Mouse (Mus musculus) neural tube, embryonic 14.5 days (tissue): Measurements from ENCODE around the gene Atp6v1fnb. TPM values are rescaled to one million over a fixed set of nuclear protein-coding genes. Genes with fewer than 3 reads are reported as not detected.
A peak's percentile ranks its signal among the peaks of the same experiment; 100 is the strongest.

ENCODE experiments used
- ATAC-seq: fragments of 200-750 bp; cut with Nextera tagmentation; 2 replicates; pipeline ENCODE4 v1.8.0; 2017; ENCODE audit warnings: low read depth, mild to moderate bottlenecking, moderate TSS enrichment, moderate library complexity
- H3K27ac ChIP-seq: fragments of 300-500 bp; sonication (generic); 2 replicates; pipeline ENCODE4 v1.5.1; 2014; ENCODE audit warnings: low read depth, mild to moderate bottlenecking, control low read depth, low read length, moderate library complexity, mixed read lengths
- H3K27me3 ChIP-seq: fragments of 300-500 bp; sonication (generic); 2 replicates; pipeline ENCODE4 v1.6.1; 2014; ENCODE audit warnings: low read length; ENCODE audit not compliant: control insufficient read depth, insufficient read depth
- H3K36me3 ChIP-seq: fragments of 300-500 bp; sonication (generic); 2 replicates; pipeline ENCODE4 v1.6.1; 2014; ENCODE audit warnings: low read length, mixed read lengths; ENCODE audit not compliant: control insufficient read depth, insufficient read depth
- H3K4me1 ChIP-seq: fragments of 300-500 bp; sonication (generic); 2 replicates; pipeline ENCODE4 v1.6.1; 2014; ENCODE audit warnings: low read length; ENCODE audit not compliant: control insufficient read depth, insufficient read depth
- H3K4me2 ChIP-seq: fragments of 300-500 bp; sonication (generic); 2 replicates; pipeline ENCODE4 v1.6.1; 2014; ENCODE audit warnings: mild to moderate bottlenecking, low read depth, low read length, control low read depth
- H3K4me3 ChIP-seq: fragments of 300-500 bp; sonication (generic); 2 replicates; pipeline ENCODE4 v1.5.1; 2014; ENCODE audit warnings: low read depth, low read length, control low read depth, mixed read lengths
- H3K9ac ChIP-seq: fragments of 300-500 bp; sonication (generic); replicated peaks from 2 replicates; pipeline ENCODE4 v1.6.1; 2014; ENCODE audit warnings: low read depth, mild to moderate bottlenecking, control low read depth, low read length, mixed read lengths
- H3K9me3 ChIP-seq: fragments of 300-500 bp; sonication (generic); 2 replicates; pipeline ENCODE4 v1.6.1; 2016; ENCODE audit warnings: low read length; ENCODE audit not compliant: control insufficient read depth
- WGBS: fragments of 180-500 bp; shearing (Covaris S2); extraction: QIAGEN DNeasy Blood & Tissue Kit; methylation state at CpG from one replicate; pipeline ENCODE4 v1.1.7; 2014; 5-methylcytosine and 5-hydroxymethylcytosine counted together
- polyA plus RNA-seq: library from polyadenylated mRNA; unstranded; fragments of >200 nt; fragmentation: Nextera tagmentation; extraction: Ambion mirVana; gene quantifications from 2 replicates; pipeline ENCODE4 v1.2.1, GENCODE M21; 2014

Atp6v1fnb gene
- polyA plus RNA-seq, 1 experiment from 2014 or later, result 0.55 TPM

DNA sequence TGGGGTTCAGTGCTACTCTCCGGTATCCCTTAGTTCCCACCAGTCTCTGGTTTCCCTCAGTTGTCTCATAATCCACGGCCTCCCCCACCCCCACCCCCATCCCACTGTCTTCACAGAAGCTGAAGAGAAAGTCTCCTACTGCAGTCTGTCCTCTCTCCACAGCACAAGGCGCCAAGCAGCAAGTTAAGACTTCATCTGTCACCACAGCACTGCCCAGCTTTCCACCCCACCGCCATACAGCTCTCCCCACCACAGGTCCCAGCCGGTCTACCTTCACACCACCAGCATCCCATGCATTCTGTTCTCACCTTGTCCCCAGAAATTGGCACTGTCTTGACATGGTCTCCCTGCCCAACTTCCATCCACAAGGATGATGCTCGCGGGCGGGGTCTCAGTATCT, 35.6 kb downstream of the Atp6v1fnb start:
- WGBS, result 22% methylated on average over 8 of the region's 8 CpGs
- H3K9ac ChIP-seq, result 0 out of 2 replicates have a peak overlapping the region, but pooled peaks have one; percentile 52

DNA sequence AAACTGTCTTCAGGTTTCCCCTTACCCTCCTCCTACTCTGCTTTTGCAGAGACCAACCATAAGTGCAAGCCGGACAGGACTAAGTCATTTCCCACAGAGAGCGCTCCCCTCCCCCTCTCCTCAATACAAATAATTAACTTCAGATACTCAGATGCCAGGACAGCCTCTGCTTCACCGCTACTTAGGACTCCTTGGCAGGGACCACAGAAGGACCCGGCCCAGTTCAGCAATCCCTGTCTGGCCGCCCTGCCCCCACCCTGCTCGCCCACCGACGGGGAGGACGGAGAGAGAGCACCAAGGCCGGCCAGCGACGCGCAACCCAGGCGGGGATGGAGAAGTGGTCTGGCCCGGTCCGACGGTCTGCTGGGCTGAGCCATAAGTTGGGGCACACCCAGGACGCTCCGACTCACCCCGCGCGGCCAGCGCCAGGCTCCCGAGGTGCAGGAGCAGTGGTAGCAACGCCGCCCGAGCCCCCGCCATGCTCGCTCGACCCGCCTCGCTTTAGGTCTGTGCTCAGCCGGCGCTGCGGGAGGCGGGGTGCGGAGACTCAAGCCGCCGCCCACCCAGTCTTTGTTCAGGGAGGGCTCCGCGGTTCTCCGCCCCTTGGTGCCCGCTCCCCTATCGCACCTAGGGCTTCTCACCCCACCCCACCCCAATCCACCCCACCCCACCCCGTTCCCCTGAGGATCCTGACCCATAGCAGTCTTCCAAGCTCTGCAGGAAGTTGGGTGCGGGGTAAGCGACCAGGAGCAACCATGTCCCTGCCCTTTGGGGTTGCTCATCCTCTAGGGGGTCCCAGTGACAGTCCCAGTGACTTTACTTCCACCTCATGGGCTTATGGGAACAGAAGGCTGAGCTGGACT, 36.4 kb downstream of the Atp6v1fnb start, which contains the start of gene Kcp:
TSS of gene Kcp (minus strand) at position 506 of the 863 bp plus-strand sequence.
- ATAC-seq, result peak; percentile 68
- Histone ChIP-seq H3K9me3 (no peaks in the 10 kb centered on the region), H3K36me3 (no peaks in the 10 kb centered on the region), H3K4me1 (peaks cover 7% of the 10 kb centered on the region; the same call in 1 of the 2 replicates), H3K27ac (no peak within 1 kb of the TSS), H3K4me2 (peak within 1 kb of the TSS; percentile 62), H3K4me3 (peak within 1 kb of the TSS; percentile 42), H3K27me3 (peaks cover 8% of the 10 kb centered on the region; the same call in 1 of the 2 replicates), H3K9ac (peak within 1 kb of the TSS; percentile 52)
- WGBS, result under 1% methylated on average over 46 of the region's 47 CpGs

More for the DNA sequence above, 35.6 kb downstream of the Atp6v1fnb start:
- Histone ChIP-seq H3K27me3 (peaks cover 8% of the 10 kb centered on the region; the same call in 1 of the 2 replicates), H3K4me3 (peak overlapping the region; percentile 42), H3K4me2 (peak overlapping the region; percentile 62), H3K4me1 (peaks cover 7% of the 10 kb centered on the region; the same call in 1 of the 2 replicates), H3K9me3 (no peaks in the 10 kb centered on the region), H3K36me3 (no peaks in the 10 kb centered on the region), H3K27ac (no peak overlapping the region)
- peak; percentile 42; the same call in 1 of the 2 replicates for ATAC-seq

DNA sequence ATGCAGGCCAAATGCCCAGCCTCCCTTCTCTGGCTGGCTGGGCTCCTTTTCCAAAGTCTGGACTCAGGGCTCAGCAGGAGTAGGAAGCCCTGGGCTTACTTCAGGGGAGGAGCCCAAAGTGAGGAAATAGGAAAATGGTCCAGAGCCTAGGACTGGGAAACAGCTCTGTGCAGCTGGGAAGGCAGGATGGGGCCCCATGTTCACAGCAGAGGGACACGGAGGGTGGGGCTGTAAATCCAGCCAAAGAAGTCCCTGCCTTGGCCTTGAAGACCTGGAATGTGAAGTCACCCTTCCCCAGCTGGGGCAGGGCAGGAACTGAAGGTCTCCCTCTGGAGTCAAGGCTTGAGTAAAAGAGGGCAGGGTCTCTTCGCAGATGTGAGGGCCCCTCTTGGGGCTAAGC, 37.8 kb downstream of the Atp6v1fnb start:
- H3K4me2 ChIP-seq, result no peak overlapping the region
- H3K4me3 ChIP-seq, result no peak overlapping the region
- no peaks in the 10 kb centered on the region for H3K9me3 ChIP-seq
- 0 out of 2 replicates have a peak overlapping the region, but pooled peaks have one; percentile 16 for H3K27ac ChIP-seq
- no peak overlapping the region for H3K9ac ChIP-seq
- peaks cover 8% of the 10 kb centered on the region; the same call in 1 of the 2 replicates for H3K27me3 ChIP-seq
- 38% methylated on average over 2 of the region's 2 CpGs for WGBS
- H3K4me1 ChIP-seq, result peaks cover 13% of the 10 kb centered on the region; the same call in 1 of the 2 replicates
- H3K36me3 ChIP-seq, result no peaks in the 10 kb centered on the region
- ATAC-seq, result no peak

DNA sequence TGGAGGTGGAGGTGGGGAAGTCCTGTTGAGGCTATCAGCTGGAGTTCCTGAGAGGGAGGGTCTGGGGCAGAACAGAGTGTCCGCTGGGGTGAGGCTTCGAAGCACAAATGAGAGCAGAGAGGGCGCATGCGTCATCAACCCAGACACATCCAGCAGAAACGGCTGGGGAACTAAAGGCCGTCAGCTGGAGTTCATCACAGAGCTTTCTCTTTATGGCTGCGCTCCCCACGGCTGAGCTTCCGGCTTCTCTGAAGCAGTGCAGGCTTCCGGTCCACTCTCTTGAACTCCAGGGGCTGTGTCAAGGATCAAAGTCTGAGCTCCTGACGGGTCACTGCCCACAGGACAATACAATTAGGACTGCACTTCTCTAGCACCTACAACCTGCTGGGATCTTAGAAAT, 42.0 kb downstream of the Atp6v1fnb start:
- peak; percentile 72 for ATAC-seq
- peaks cover 8% of the 10 kb centered on the region; the same call in 1 of the 2 replicates for H3K27me3 ChIP-seq
- H3K4me3 ChIP-seq, result no peak overlapping the region
- peak overlapping the region; percentile 40 for H3K4me2 ChIP-seq
- no peaks in the 10 kb centered on the region for H3K36me3 ChIP-seq
- H3K9ac ChIP-seq, result peak overlapping the region; percentile 18; the same call in 1 of the 2 replicates
- H3K27ac ChIP-seq, result 0 out of 2 replicates have a peak overlapping the region, but pooled peaks have one; percentile 34
- H3K4me1 ChIP-seq, result 0 out of 2 replicates have a peak, but pooled peaks cover 6% of the 10 kb centered on the region
- no peaks in the 10 kb centered on the region for H3K9me3 ChIP-seq
- WGBS, result 0% methylated on average over 11 of the region's 11 CpGs

DNA sequence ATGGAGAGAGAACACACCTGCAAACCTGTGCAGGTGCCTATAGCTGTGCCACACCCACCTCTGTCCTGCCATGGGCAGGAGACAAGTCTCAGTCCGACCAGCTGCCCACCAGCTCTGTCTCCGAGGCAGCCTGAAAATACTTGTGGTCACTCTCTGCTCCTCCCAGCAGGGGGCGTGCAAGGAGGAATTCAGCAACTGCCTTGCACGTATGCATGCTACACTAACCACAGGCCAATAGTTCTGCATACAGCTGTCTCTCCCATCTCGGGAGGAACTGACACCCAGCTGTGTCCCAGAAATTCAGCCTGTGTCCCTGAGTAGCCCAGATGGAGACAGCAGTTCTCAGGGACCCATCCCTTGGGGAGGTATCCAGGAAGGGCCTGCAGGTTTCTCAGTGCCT, 45.9 kb downstream of the Atp6v1fnb start:
- peak; percentile 35; the same call in 1 of the 2 replicates for ATAC-seq
- Histone ChIP-seq H3K27me3 (no peaks in the 10 kb centered on the region), H3K4me2 (no peak overlapping the region), H3K27ac (no peak overlapping the region), H3K4me1 (0 out of 2 replicates have a peak, but pooled peaks cover 6% of the 10 kb centered on the region), H3K4me3 (no peak overlapping the region), H3K9ac (no peak overlapping the region), H3K36me3 (no peaks in the 10 kb centered on the region), H3K9me3 (no peaks in the 10 kb centered on the region)
- WGBS, result 7% methylated on average over 5 of the region's 5 CpGs

DNA sequence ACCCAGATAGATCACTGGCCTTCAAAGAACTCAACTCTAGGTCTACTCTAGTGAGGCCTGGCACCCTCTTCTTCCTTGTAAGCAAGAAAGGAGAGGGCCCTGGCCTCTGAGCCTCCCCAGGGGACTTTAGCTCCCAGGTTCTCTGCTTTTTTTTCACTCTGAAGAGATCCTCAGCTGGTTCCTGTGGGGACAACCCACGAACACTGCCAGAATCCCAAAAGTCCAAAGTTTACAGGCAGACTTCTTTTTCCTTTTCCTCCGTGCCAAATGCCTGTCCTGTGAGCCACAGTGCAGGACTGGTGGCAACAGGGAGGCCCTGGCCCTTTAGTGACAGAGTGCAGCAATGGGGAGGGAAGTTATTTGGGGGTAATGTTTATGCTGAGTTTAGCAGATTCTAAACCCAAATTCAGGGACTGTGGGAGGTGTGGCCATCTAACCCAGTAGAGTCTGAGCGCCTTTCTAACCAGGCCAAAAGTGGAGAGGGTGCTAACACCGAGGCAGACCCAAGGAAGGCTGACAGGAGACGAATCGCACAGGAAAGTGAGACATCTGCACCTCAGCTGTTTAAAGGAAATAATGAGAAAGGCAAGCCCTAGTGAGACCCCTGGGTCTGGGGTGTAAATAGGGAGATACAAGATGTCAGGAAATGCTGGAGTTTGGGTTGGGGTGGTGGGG, 51.5 kb downstream of the Atp6v1fnb start:
- no peak overlapping the region for H3K9ac ChIP-seq
- WGBS, result 82% methylated on average over 6 of the region's 6 CpGs
- H3K27me3 ChIP-seq, result peaks cover 12% of the 10 kb centered on the region
- H3K27ac ChIP-seq, result no peak overlapping the region
- H3K4me2 ChIP-seq, result no peak overlapping the region
- ATAC-seq, result no peak
- no peaks in the 10 kb centered on the region for H3K9me3 ChIP-seq
- H3K4me1 ChIP-seq, result peaks cover 11% of the 10 kb centered on the region
- H3K4me3 ChIP-seq, result no peak overlapping the region
- no peaks in the 10 kb centered on the region for H3K36me3 ChIP-seq

Other genes starting within 250 kb of the Atp6v1fnb start
- gene Hilpda, start 198.9 kb upstream of the Atp6v1fnb start, polyA plus RNA-seq, result 27.9 and 30.3 TPM in 2 replicates
- gene Fam71f2, start 191.8 kb upstream of the Atp6v1fnb start, polyA plus RNA-seq, result 0.44 and 0.64 TPM in 2 replicates
- not detected in 2 replicates for gene Fam71f1, start 152.3 kb upstream of the Atp6v1fnb start, polyA plus RNA-seq
- 141 and 194 TPM in 2 replicates for gene Calu, start 123.4 kb upstream of the Atp6v1fnb start, polyA plus RNA-seq
- 0.37 and 1.6 TPM in 2 replicates for gene Opn1sw, start 83.0 kb upstream of the Atp6v1fnb start, polyA plus RNA-seq
- 55.7 and 69.1 TPM in 2 replicates for gene Ccdc136, start 75.1 kb upstream of the Atp6v1fnb start, polyA plus RNA-seq
- gene Flnc, start 38.2 kb upstream of the Atp6v1fnb start, polyA plus RNA-seq, result 4.9 and 5.0 TPM in 2 replicates
- 281 and 350 TPM in 2 replicates for gene Atp6v1f, start 3.7 kb upstream of the Atp6v1fnb start, polyA plus RNA-seq
- 15.1 and 20.6 TPM in 2 replicates for gene Kcp, start 36.5 kb downstream of the Atp6v1fnb start, polyA plus RNA-seq
- gene Irf5, start 55.2 kb downstream of the Atp6v1fnb start, polyA plus RNA-seq, result 0.95 and 2.3 TPM in 2 replicates
- gene Tnpo3, start 138.4 kb downstream of the Atp6v1fnb start, polyA plus RNA-seq, result 83.1 and 104 TPM in 2 replicates
- 5.6 and 7.2 TPM in 2 replicates for gene Tspan33, start 222.8 kb downstream of the Atp6v1fnb start, polyA plus RNA-seq